Mouse (Mus musculus): ENCODE data around the gene Slc16a11. TPM values are rescaled to one million over a fixed set of nuclear protein-coding genes. Genes with fewer than 3 reads are reported as not detected.

The Slc16a11 gene
- polyA plus RNA-seq, 1 experiment from 2014 or later: 3.1 TPM

DNA sequence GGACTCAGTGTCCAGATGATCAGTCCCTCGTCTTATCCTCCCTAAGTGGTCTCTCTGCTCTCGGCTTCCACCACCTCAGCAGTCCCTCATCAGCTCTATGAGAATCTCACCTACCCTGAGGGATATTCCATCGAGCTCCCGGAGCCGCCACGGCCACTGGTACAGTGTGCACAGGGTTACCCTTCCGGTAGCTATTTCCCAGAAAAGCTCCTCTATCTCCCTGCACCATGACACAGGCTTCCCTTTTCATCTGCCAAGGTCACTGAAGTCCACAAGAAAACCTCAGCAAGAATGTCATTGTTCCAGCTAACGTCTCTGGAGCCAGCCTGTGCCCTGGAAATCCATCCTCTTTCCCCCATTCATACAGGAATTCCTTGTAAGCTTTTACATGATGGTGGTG, 39.3 kb downstream of the Slc16a11 start:
- no peaks in the 10 kb centered on the region for H3K4me1 ChIP-seq (replicated peaks; ENCODE audit: control insufficient read depth, insufficient read depth)

GRCm38 (mm10) chr11:70254337-70254736, 41.8 kb downstream of the Slc16a11 start:
- peak overlapping the region; percentile 54 for H3K9ac ChIP-seq (ENCODE audit: low read length)
- no peaks in the 10 kb centered on the region for H3K4me1 ChIP-seq (replicated peaks; ENCODE audit: control insufficient read depth, insufficient read depth)
- no peaks in the 10 kb centered on the region for H3K9me3 ChIP-seq (ENCODE audit: control insufficient read depth, low read length)
- peak overlapping the region; percentile 18; the same call in 1 of the 2 replicates for H3K27ac ChIP-seq (replicated peaks)
- H3K4me3 ChIP-seq (ENCODE audit: low read depth, low read length): peak overlapping the region; percentile 41
- WGBS: 5% methylated on average over 18 of the region's 18 CpGs
- TF ChIP-seq EP300 (optimal IDR thresholded peaks at IDR 0.05): no peak
- no peak for TF ChIP-seq CTCF (IDR thresholded peaks at IDR 0.05; ENCODE audit: low read depth)
- ATAC-seq (ENCODE audit: low FRiP score, low TSS enrichment): no peak
- DNase-seq (ENCODE audit: low spot score): no peak
- no peaks in the 10 kb centered on the region for H3K36me3 ChIP-seq (ENCODE audit: control insufficient read depth, insufficient read depth, low read length)
- H3K4me2 ChIP-seq (replicated peaks; ENCODE audit: low read depth): peak overlapping the region; percentile 57
- no peaks in the 10 kb centered on the region; the same call in 1 of the 2 replicates for H3K27me3 ChIP-seq (ENCODE audit: control insufficient read depth, insufficient read depth, low read length)

More for the DNA sequence above, 39.3 kb downstream of the Slc16a11 start:
- TF ChIP-seq CTCF (IDR thresholded peaks at IDR 0.05; ENCODE audit: low read depth) (no peak), EP300 (optimal IDR thresholded peaks at IDR 0.05) (no peak)
- no peak overlapping the region for H3K4me3 ChIP-seq (ENCODE audit: low read depth, low read length)
- no peaks in the 10 kb centered on the region for H3K36me3 ChIP-seq (ENCODE audit: control insufficient read depth, insufficient read depth, low read length)
- WGBS: 80% methylated on average over 8 of the region's 8 CpGs
- no peak for ATAC-seq (ENCODE audit: low FRiP score, low TSS enrichment)
- H3K27me3 ChIP-seq (ENCODE audit: control insufficient read depth, insufficient read depth, low read length): no peaks in the 10 kb centered on the region; the same call in 1 of the 2 replicates
- no peak overlapping the region for H3K9ac ChIP-seq (ENCODE audit: low read length)
- no peak overlapping the region for H3K27ac ChIP-seq (replicated peaks)
- H3K9me3 ChIP-seq (ENCODE audit: control insufficient read depth, low read length): no peaks in the 10 kb centered on the region
- H3K4me2 ChIP-seq (replicated peaks; ENCODE audit: low read depth): no peak overlapping the region
- DNase-seq (ENCODE audit: low spot score): no peak

DNA sequence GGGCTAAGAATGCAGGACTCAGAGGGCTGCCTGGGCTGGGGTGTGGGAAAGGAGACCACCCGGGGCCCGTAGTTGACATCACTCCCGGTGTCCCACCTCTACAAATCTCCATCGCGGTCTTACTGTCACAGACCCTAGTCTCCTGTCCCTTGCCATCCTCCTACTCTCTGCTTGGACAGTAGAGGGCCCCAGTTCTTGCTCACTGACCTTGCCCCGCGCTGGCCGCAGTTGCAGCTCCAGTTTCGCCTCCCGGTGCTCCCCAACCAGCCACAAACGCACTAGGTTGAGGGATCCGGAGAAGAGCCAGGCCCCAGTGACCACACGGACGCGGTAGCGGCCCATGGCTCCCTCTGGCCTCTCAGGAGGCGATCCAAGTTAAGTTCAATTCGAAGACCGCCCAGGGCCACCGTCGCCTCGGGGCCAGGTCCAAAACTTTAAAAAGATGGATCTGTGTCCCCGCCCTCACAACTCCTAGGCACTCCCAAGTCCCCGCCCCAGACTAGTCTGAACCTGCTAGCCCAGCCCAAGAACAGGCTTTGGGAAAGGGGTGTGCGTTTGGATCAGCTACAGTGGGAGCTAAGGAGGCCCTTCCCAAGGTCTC, 42.5 kb downstream of the Slc16a11 start, which contains the start of gene Alox12:
TSS of gene Alox12 (minus strand) at position 423 of the 601 bp plus-strand sequence.
- DNase-seq (ENCODE audit: low spot score) (peak; percentile 58), ATAC-seq (ENCODE audit: low FRiP score, low TSS enrichment) (peak; percentile 72)
- no peaks in the 10 kb centered on the region; the same call in 1 of the 2 replicates for H3K27me3 ChIP-seq (ENCODE audit: control insufficient read depth, insufficient read depth, low read length)
- H3K4me2 ChIP-seq (replicated peaks; ENCODE audit: low read depth): peak within 1 kb of the TSS; percentile 57
- H3K9me3 ChIP-seq (ENCODE audit: control insufficient read depth, low read length): no peaks in the 10 kb centered on the region
- peak within 1 kb of the TSS; percentile 54 for H3K9ac ChIP-seq (ENCODE audit: low read length)
- H3K27ac ChIP-seq (replicated peaks): peak within 1 kb of the TSS; percentile 61
- no peaks in the 10 kb centered on the region for H3K4me1 ChIP-seq (replicated peaks; ENCODE audit: control insufficient read depth, insufficient read depth)
- TF ChIP-seq EP300 (optimal IDR thresholded peaks at IDR 0.05) (no peak), CTCF (IDR thresholded peaks at IDR 0.05; ENCODE audit: low read depth) (peak; percentile 62)
- no peaks in the 10 kb centered on the region for H3K36me3 ChIP-seq (ENCODE audit: control insufficient read depth, insufficient read depth, low read length)
- WGBS: 1% methylated on average over 25 of the region's 25 CpGs
- peak within 1 kb of the TSS; percentile 41 for H3K4me3 ChIP-seq (ENCODE audit: low read depth, low read length)

- 79% methylated on average over 4 of the region's 4 CpGs for WGBS
- peak; percentile 65 for ATAC-seq (ENCODE audit: low FRiP score, low TSS enrichment)
Measured at GRCm38 (mm10) chr11:70259035-70259434, 46.5 kb downstream of the Slc16a11 start.

GRCm38 (mm10) chr11:70265252-70265651, 52.7 kb downstream of the Slc16a11 start:
- WGBS: 35% methylated on average over 3 of the region's 3 CpGs
- Histone ChIP-seq H3K27ac (replicated peaks) (peak overlapping the region; percentile 49; the same call in 1 of the 2 replicates), H3K9me3 (ENCODE audit: control insufficient read depth, low read length) (no peaks in the 10 kb centered on the region), H3K4me3 (ENCODE audit: low read depth, low read length) (no peak overlapping the region), H3K27me3 (ENCODE audit: control insufficient read depth, insufficient read depth, low read length) (no peaks in the 10 kb centered on the region), H3K4me1 (replicated peaks; ENCODE audit: control insufficient read depth, insufficient read depth) (no peaks in the 10 kb centered on the region), H3K9ac (ENCODE audit: low read length) (no peak overlapping the region), H3K4me2 (replicated peaks; ENCODE audit: low read depth) (no peak overlapping the region), H3K36me3 (ENCODE audit: control insufficient read depth, insufficient read depth, low read length) (no peaks in the 10 kb centered on the region)
- DNase-seq (ENCODE audit: low spot score): no peak
- TF ChIP-seq CTCF (IDR thresholded peaks at IDR 0.05; ENCODE audit: low read depth) (no peak), EP300 (optimal IDR thresholded peaks at IDR 0.05) (no peak)
- ATAC-seq (ENCODE audit: low FRiP score, low TSS enrichment): no peak

More at GRCm38 (mm10) chr11:70259035-70259434, 46.5 kb downstream of the Slc16a11 start:
- no peak overlapping the region for H3K27ac ChIP-seq (replicated peaks)
- no peaks in the 10 kb centered on the region for H3K9me3 ChIP-seq (ENCODE audit: control insufficient read depth, low read length)
- TF ChIP-seq CTCF (IDR thresholded peaks at IDR 0.05; ENCODE audit: low read depth): no peak
- no peak for TF ChIP-seq EP300 (optimal IDR thresholded peaks at IDR 0.05)
- no peak overlapping the region for H3K4me2 ChIP-seq (replicated peaks; ENCODE audit: low read depth)
- H3K4me3 ChIP-seq (ENCODE audit: low read depth, low read length): no peak overlapping the region
- no peak for DNase-seq (ENCODE audit: low spot score)
- H3K9ac ChIP-seq (ENCODE audit: low read length): no peak overlapping the region
- H3K4me1 ChIP-seq (replicated peaks; ENCODE audit: control insufficient read depth, insufficient read depth): no peaks in the 10 kb centered on the region
- no peaks in the 10 kb centered on the region; the same call in 1 of the 2 replicates for H3K27me3 ChIP-seq (ENCODE audit: control insufficient read depth, insufficient read depth, low read length)
- H3K36me3 ChIP-seq (ENCODE audit: control insufficient read depth, insufficient read depth, low read length): no peaks in the 10 kb centered on the region

DNA sequence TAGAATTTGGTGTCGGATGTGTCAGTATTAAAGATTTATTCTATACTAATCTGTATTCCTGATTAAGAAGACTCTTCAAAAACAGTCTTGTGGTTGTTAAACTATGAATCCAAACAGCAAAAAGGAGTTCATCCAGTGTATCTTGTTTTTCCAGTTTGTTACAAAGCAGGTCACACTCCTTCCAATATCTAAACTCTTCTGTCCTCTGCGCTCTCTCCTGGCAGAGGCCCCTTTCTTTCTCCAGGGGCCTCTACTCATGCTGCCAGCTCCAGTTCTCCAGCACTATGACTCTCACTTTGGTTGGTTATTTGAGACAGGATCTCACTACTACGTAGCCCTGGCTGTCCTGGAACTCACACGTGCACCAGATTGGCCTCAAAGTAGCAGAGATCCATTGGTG, 53.3 kb downstream of the Slc16a11 start:
- Histone ChIP-seq H3K4me1 (replicated peaks; ENCODE audit: control insufficient read depth, insufficient read depth) (no peaks in the 10 kb centered on the region), H3K9me3 (ENCODE audit: control insufficient read depth, low read length) (no peaks in the 10 kb centered on the region), H3K27ac (replicated peaks) (peak overlapping the region; percentile 49), H3K4me2 (replicated peaks; ENCODE audit: low read depth) (no peak overlapping the region), H3K36me3 (ENCODE audit: control insufficient read depth, insufficient read depth, low read length) (no peaks in the 10 kb centered on the region), H3K27me3 (ENCODE audit: control insufficient read depth, insufficient read depth, low read length) (no peaks in the 10 kb centered on the region), H3K9ac (ENCODE audit: low read length) (no peak overlapping the region), H3K4me3 (ENCODE audit: low read depth, low read length) (no peak overlapping the region)
- DNase-seq (ENCODE audit: low spot score): no peak
- no peak for ATAC-seq (ENCODE audit: low FRiP score, low TSS enrichment)
- no peak for TF ChIP-seq CTCF (IDR thresholded peaks at IDR 0.05; ENCODE audit: low read depth)
- peak; percentile 34 for TF ChIP-seq EP300 (optimal IDR thresholded peaks at IDR 0.05)
- 49% methylated on average over 4 of the region's 4 CpGs for WGBS

MicroRNAs encoded within 50 kb of the gene (microRNA counts, 519-probe panel; counts per million panel counts)
- microRNA mmu-miR-195 (2,985 counts per million, percentile 10 among the panel's probes with 10 or more counts), microRNA mmu-miR-497 (2,483 counts per million, percentile 5 among the panel's probes with 10 or more counts)

Small RNAs within 50 kb of the gene (microRNA-seq; reads per million reads assigned to microRNA genes)
- gene Mir195a (1,878 reads per million, percentile 79 among the genes with 10 or more reads in this experiment), gene Mir497 (not detected), gene Mir497b (not detected)

Other genes starting within 250 kb of the Slc16a11 start
- 119 and 125 TPM in 2 replicates for gene Cldn7, start 248.0 kb upstream of the Slc16a11 start, polyA plus RNA-seq (2015; fragmentation: Nextera tagmentation; extraction: Ambion mirVana)
- 13.1 and 14.9 TPM in 2 replicates for gene Ctdnep1, start 231.6 kb upstream of the Slc16a11 start, polyA plus RNA-seq (2015; fragmentation: Nextera tagmentation; extraction: Ambion mirVana)
- gene Elp5, start 230.2 kb upstream of the Slc16a11 start, polyA plus RNA-seq (2015; fragmentation: Nextera tagmentation; extraction: Ambion mirVana): 73.1 and 73.4 TPM in 2 replicates
- gene Gabarap, start 221.6 kb upstream of the Slc16a11 start, polyA plus RNA-seq (2015; fragmentation: Nextera tagmentation; extraction: Ambion mirVana): 536 and 544 TPM in 2 replicates
- 34.4 and 38.5 TPM in 2 replicates for gene Phf23, start 217.0 kb upstream of the Slc16a11 start, polyA plus RNA-seq (2015; fragmentation: Nextera tagmentation; extraction: Ambion mirVana)
- 9.8 and 11.1 TPM in 2 replicates for gene Dvl2, start 212.2 kb upstream of the Slc16a11 start, polyA plus RNA-seq (2015; fragmentation: Nextera tagmentation; extraction: Ambion mirVana)
- 136 and 143 TPM in 2 replicates for gene Acadvl, start 197.3 kb upstream of the Slc16a11 start, polyA plus RNA-seq (2015; fragmentation: Nextera tagmentation; extraction: Ambion mirVana)
- 2.6 and 3.9 TPM in 2 replicates for gene Dlg4, start 195.8 kb upstream of the Slc16a11 start, polyA plus RNA-seq (2015; fragmentation: Nextera tagmentation; extraction: Ambion mirVana)
- gene Asgr1, start 158.7 kb upstream of the Slc16a11 start, polyA plus RNA-seq (2015; fragmentation: Nextera tagmentation; extraction: Ambion mirVana): 0.70 and 0.83 TPM in 2 replicates
- gene Asgr2, start 120.1 kb upstream of the Slc16a11 start, polyA plus RNA-seq (2015; fragmentation: Nextera tagmentation; extraction: Ambion mirVana): 0.19 and 0.30 TPM in 2 replicates
- 0.48 and 0.68 TPM in 2 replicates for gene Mgl2, start 82.4 kb upstream of the Slc16a11 start, polyA plus RNA-seq (2015; fragmentation: Nextera tagmentation; extraction: Ambion mirVana)
- gene Clec10a, start 56.6 kb upstream of the Slc16a11 start, polyA plus RNA-seq (2015; fragmentation: Nextera tagmentation; extraction: Ambion mirVana): 1.0 and 1.4 TPM in 2 replicates
- gene Slc16a13, start 8.3 kb downstream of the Slc16a11 start, polyA plus RNA-seq (2015; fragmentation: Nextera tagmentation; extraction: Ambion mirVana): 5.7 and 6.1 TPM in 2 replicates
- gene Bcl6b, start 17.0 kb downstream of the Slc16a11 start, polyA plus RNA-seq (2015; fragmentation: Nextera tagmentation; extraction: Ambion mirVana): 3.2 and 3.6 TPM in 2 replicates
- 81.0 and 83.6 TPM in 2 replicates for gene 0610010K14Rik, start 25.2 kb downstream of the Slc16a11 start, polyA plus RNA-seq (2015; fragmentation: Nextera tagmentation; extraction: Ambion mirVana)
- gene Gm21988, start 27.1 kb downstream of the Slc16a11 start, polyA plus RNA-seq (2015; fragmentation: Nextera tagmentation; extraction: Ambion mirVana): 7.5 and 10.1 TPM in 2 replicates
- 317 and 326 TPM in 2 replicates for gene Rnasek, start 27.1 kb downstream of the Slc16a11 start, polyA plus RNA-seq (2015; fragmentation: Nextera tagmentation; extraction: Ambion mirVana)
- gene Alox12, start 42.6 kb downstream of the Slc16a11 start, polyA plus RNA-seq (2015; fragmentation: Nextera tagmentation; extraction: Ambion mirVana): 13.8 and 16.5 TPM in 2 replicates
- gene Alox12e, start 109.9 kb downstream of the Slc16a11 start, polyA plus RNA-seq (2015; fragmentation: Nextera tagmentation; extraction: Ambion mirVana): 0.05 and 0.17 TPM in 2 replicates
- gene Alox15, start 139.3 kb downstream of the Slc16a11 start, polyA plus RNA-seq (2015; fragmentation: Nextera tagmentation; extraction: Ambion mirVana): 3.2 and 12.3 TPM in 2 replicates
- gene Pelp1, start 197.3 kb downstream of the Slc16a11 start, polyA plus RNA-seq (2015; fragmentation: Nextera tagmentation; extraction: Ambion mirVana): 10.4 and 10.8 TPM in 2 replicates
- gene Arrb2, start 219.9 kb downstream of the Slc16a11 start, polyA plus RNA-seq (2015; fragmentation: Nextera tagmentation; extraction: Ambion mirVana): 9.0 and 9.5 TPM in 2 replicates
- 27.4 and 28.6 TPM in 2 replicates for gene Med11, start 239.2 kb downstream of the Slc16a11 start, polyA plus RNA-seq (2015; fragmentation: Nextera tagmentation; extraction: Ambion mirVana)
- 0.62 and 0.86 TPM in 2 replicates for gene Zmynd15, start 246.7 kb downstream of the Slc16a11 start, polyA plus RNA-seq (2015; fragmentation: Nextera tagmentation; extraction: Ambion mirVana)
- 15.8 and 18.1 TPM in 2 replicates for gene Cxcl16, start 247.2 kb downstream of the Slc16a11 start, polyA plus RNA-seq (2015; fragmentation: Nextera tagmentation; extraction: Ambion mirVana)

Data from stomach, postnatal 0 days (tissue).